Mouse (Mus musculus): ENCODE results near the gene Ints6l.

Gene Ints6l

DNA sequence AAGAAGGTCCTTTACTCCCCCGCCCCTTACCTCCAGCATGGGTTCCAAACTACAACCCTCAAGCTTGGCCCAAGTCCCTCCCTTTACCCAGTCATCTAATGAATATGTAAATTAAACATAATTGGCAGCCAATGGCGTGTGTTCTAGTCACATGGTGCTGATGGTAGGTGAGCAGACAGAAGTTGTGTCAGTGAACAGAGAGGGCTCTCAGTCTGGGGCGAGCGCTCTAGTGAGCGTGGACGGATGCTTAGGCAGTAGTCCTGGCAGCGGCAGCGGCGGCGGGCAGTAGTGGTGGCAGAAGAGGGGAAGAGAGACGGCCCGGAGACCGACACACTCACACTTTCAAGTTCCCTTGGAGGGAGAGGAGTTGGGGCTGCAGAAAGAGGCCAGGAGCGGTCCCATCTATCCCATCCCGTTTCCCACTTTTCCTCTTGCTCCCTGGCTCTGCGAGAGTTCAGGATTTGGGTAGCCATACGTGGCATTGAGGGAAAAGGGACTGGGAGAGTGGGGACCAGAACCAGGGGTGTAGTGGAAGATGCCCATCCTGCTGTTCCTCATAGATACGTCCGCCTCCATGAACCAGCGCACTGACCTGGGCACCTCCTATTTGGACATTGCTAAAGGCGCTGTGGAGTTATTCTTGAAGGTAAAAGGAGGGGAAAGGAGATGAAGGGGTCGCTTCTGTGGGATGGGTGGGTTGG lies at the start of gene Ints6l:
Ints6l (plus strand) TSS at position 187 of the 701 bp plus-strand sequence.
- DNase-seq (ENCODE audit: extremely low spot score, low spot score) = peak; percentile 56

DNA sequence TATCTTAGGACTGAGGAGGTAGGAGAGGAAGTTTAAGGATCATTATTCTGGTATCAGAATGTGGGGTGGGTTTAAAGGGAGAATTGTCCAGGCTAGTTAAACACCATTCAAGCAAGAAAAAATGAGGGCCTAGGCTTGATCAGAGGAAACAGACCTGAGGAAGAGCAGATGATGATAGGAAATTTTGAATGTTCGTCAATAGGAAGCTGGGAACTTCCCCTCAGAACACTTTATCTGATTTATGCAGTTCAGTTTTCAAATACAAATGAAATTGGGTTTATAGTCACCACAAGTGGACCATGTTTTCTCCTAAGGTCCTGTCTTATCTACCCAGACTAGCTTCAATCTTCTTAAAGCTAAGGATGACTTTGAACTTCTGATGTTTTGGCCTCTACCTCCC lies 49.2 kb upstream of the Ints6l start:
- DNase-seq (ENCODE audit: extremely low spot score, low spot score) = no peak

DNA sequence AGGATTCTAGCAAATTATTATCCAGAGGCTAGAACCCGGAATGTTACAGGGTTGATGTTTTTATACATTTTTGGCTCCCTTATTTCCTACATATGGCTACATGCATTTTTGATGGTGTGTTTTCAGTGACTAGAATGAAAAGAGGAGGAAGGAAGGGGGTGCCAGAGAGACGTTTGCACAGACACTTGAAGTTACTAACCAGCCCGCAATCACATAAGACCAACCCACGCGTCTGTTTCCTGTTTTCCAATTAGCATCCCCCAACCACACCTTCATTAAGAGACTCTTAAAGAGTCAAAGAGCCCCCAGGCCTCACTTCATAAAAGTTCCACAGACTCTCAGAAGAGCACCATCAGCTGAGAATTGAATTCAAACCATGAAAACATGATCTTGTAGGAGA lies 48.5 kb upstream of the Ints6l start:
- DNase-seq (ENCODE audit: extremely low spot score, low spot score) = no peak

DNA sequence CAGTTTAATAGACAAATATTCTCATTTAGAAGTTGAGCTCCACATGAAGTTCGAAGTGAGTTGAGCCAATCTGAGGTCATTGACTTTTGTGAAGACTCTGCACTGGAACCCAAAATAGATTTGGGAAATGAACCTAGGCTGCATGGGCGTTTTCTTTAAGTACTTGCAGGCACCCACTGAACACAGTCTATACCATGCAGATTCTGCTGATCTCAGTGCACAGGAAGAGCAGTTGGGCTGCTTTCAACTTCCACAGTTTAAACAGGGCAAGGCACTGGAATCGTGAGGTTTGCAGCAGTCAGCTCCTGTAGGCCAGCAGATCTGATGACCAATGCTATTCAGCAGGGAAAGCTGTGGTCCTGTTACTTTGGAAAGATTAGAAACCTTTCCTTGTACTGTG lies 38.4 kb upstream of the Ints6l start:
- DNase-seq (ENCODE audit: extremely low spot score, low spot score) = no peak

DNA sequence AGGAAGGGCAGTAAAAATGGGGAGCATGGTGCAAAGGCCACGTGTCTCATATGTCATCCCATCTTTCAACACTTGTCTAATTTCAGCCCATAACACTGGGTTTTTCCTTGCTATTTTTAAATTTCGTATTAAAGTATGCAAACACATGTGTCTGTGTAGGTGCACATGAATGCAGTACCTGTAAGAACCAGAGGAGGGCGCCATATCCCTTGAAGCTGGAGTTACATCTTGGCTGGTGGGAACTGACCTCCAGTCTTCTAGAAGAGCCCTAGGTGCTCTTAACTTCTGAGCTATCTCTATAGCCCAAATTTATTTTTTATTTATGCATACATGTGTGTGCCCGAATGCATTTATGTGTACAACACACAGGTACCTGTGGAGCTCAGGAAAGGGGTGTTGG lies 37.1 kb upstream of the Ints6l start:
- no peak for DNase-seq (ENCODE audit: extremely low spot score, low spot score)

DNA sequence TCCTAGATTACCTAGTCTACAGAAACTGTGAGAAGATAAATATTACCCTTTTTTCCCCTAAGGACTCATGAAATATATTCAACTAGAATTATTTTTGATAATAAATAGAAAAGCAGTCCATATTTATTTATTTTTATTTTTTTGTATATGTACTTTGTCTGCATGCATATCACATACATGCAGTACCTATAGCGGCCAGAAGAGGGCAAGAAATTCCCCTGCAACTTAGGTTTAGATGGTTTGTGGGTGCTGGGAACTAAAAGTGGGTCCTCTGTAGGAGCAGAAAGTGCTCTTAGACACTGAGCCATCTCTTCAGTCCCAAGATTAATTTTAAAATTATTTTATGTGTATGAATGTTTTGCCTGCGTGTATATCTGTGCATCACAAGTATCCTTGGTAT lies 24.1 kb upstream of the Ints6l start:
- no peak for DNase-seq (ENCODE audit: extremely low spot score, low spot score)

DNA sequence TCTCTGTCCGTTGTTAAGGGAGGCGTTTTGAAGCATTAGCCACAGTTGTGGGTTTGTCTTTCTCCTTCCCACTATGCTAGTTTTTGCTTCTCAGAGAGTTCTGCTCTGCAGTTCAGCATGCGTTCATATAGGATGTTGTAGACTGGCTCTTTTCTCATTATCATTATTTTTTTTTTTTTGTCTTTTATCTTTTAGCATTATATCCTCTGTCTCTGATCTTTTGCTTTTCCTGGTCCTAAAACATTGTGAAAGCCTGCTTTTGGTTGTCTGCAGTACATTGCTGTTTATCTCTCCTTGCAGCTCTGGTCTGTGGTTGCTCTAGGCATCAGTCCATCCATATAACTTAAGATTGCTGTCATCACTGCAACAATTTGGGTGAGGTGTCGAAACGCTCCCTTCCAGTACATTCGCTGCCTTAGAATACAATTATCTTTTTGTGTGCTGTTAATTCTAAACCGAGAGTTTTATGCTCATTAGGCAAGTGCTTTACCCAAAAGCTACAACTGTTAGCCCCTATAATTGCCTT lies 18.8 kb upstream of the Ints6l start:
- no peak for DNase-seq (ENCODE audit: extremely low spot score, low spot score)

DNA sequence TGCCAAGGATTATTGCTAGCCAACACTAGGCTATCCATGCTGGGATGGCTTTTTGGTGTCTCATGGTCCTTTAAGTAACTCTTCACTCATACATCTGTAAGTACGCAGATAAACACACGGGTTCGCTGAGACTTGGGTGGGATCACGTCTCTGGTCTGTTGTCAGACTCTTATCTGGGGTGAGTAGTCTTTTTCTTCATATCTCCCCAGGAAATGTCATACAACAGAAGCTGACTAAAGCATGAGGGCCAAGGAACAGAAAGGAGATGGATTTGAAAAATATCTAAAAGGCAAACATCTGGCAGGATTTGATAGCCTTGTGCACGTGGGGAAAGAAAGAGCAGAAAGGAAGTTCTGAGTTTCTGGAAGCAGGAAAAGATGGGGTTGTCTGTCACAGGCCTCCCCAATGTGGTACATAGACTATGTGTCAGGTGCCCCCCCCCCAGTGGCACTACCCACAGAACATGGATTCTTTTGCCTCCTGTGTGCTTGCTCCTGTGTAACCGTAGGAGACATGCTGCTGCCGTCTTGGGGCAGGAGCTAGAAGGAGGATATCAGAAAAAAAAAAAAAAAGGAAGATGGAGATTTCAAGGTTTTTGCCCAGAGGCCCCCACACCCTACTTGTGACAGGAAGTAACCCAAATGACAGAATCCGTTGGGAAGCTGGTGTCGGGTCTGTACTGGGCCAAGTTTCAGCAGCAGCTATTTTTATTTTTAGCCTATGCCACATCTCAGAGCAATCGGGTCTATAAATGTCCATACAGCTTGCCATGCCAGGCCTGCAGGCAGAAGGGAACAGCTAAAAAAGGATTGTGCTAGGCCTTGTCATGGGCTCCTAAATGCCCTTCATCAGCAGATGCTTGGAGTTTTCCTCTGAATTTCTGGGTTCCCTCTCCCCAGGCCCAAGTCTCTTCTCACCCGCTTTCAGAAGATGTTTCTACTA lies 7.9 kb upstream of the Ints6l start:
- DNase-seq (ENCODE audit: extremely low spot score, low spot score) = no peak

DNA sequence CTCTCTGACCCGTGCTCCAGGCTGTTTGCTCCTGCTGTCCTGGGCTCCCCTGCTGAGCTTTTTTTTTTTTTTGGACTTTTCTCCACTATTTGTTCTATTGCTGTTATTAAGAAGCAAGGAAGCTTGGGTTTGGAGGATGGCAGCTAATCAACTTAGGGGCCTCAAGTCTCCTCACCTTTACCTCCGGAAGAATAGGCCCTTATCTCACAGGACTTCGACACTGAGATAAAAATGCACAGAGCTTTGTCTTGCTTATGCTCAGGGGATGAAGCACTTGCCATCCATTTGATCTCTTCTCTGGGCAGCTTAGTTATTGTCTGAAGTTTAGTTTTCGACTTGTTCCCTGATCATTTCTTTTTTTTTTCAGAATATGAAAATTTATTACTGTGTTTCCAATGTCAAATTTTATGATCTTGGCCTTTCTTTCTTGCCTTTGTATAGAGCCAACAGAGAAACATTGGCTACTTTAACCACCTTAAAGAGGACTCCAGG lies 7.1 kb upstream of the Ints6l start, which contains the start of gene Gm2174:
Gm2174 (plus strand) TSS at position 442 of the 492 bp plus-strand sequence.
- DNase-seq (ENCODE audit: extremely low spot score, low spot score) = no peak

DNA sequence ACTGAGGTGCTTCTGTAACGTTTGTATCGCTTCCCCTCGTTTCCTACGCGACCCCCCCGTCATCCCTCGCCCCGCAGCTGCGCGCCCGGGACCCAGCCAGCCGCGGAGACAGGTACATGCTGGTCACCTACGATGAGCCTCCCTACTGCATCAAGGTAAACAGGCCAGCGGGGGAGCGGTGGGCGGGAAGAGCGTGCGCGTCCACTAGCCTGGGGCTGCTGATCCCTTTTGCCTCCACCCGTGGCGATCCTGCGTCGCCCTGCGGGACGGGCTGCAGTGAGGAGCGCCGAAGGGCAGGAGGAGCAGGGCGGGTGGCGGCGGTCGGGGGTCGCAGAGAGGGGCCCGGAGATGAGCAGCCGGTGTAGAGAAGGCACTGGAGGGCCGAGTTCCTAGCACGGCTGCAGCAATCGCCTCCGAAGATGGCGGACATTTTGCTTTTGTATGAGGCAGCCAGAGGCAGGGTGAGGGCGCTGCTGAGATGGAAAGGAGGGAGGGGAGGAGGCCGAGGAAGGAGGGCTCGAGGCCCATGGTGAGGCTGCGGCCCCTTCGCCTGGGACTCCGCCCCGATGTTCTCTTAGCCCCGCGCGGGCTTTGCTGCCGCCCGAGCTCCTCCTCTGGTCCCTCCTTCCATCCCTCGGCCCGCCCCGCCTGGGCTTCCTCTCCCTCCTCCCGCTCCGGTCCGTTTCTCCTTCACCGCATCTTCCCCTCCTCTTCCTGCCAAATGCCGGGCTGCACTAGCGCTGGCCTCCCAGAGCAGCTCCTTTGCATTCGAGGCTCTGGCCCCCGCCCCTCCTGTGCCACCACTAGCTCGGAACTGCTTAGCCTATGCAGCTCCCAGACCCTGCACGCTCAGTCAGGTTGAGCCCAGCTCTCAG lies 952 bp downstream of the Ints6l start:
- DNase-seq (ENCODE audit: extremely low spot score, low spot score) = peak; percentile 75

DNA sequence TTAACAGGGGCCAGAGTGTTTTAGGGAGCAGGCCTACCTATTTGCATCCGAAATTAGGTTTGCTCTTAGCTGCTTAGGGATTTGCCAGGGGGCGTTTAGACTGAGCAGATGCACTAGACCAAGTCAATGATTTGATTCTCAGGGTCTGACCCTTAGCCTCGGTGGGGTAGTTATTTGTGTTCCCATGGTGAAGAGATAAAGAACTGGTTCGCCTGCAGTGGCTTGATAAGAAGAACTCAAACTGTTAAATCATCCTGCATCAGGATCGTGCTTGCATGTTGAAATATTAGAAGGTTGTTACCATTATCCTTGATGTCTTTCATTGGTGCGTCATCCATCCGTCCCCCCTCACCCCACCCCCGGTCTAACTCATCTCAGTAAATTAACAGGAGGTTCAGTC lies 1.7 kb downstream of the Ints6l start:
- DNase-seq (ENCODE audit: extremely low spot score, low spot score) = no peak

DNA sequence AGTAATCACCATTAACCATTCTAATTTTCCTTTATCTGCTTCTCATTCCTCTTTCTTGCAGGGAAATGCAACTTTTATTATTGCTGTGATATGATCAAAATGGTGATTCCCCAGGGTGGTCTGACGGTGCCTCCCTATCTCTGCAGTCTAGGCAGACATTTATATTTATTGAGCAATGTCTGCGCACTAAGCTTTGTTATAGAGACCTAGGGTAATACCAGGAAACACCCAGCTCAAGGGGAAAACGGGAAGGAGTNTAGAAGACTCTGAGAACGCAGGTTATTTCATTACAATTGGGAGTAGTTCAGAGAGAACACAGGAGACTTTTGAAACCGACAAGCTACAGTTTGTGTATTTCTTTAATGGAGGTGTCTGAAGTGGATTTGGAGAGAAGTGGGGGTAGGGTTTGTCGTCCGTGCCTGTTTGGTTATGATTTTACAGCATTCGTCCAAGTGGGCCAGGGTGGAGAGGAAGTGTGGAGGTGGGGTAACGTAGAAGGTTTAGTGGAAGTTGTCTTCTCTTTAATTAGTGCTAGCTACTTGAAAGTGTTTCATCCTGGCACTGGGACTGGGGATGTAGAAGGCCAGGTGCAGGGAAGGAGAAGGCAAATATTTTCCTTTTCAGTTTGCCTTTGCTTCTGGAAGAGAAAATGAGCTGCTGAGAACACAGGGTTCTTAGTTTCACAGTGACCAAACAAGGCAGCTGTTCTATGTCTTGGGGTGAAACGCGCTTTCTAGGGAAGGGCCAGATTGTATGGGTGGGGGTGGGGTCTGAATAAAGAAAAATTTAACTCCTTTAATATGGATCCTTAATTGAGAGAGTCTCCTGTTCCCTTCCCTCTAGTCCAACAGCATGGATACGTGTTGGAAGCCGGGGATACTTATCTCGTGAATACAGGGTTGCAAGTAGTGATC lies 7.6 kb downstream of the Ints6l start:
- DNase-seq (ENCODE audit: extremely low spot score, low spot score) = no peak

DNA sequence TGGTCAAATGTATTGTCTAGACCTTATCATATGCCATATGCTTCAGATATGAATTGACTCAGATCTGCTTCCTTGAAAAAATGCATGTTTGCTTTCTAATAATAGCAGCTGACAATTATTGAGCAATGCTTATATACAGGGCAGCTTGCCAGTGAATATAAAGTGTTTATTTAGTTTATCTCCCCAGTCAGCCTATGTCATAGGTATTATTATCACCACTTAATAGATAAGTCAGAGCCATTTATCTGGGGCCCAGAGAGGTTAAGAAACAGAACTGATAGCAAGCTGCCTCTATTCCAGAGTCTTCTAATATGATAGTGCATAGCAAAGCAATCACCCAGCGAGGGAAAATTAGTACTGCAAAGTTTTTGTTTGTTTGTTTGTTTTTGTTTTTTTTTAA lies 10.2 kb downstream of the Ints6l start:
- DNase-seq (ENCODE audit: extremely low spot score, low spot score) = no peak

DNA sequence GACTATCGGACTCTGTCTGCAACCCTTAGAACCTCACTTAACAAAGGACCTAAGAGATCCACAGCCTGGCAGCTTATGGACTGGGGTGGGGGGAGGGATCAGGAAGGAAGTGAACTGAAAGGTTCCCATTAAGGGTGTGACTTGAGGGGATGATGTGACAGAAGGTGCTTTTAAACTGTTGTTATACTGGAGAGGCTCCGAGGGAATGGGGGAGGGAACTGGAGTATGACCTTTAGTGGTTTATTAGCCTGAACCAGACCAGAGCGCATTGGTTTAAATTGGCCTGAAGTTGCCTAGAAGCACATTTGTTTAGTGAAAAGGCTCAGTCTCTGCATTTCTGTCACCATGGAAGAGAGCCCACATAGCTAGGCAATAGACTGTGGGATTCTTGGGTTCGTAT lies 13.0 kb downstream of the Ints6l start:
- no peak for DNase-seq (ENCODE audit: extremely low spot score, low spot score)

DNA sequence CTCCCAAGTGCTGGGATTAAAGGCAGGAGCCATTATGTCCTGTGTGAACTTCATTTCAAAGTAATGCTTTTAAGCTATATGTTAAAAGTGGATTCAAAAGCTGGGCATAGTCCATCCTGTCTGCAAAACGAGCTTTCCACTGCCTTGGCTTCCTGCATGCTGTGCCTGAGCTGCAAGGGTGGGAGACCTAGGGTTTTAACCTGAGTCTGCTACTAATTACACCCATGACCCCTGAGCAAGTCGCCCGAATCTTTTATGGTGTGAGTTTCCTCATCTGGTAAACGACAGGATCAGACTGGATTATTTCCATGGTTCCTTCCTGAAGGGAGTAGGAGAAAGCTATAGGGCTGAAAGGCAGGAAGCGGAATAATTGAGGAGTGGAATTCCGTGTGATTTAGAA lies 13.8 kb downstream of the Ints6l start:
- no peak for DNase-seq (ENCODE audit: extremely low spot score, low spot score)

DNA sequence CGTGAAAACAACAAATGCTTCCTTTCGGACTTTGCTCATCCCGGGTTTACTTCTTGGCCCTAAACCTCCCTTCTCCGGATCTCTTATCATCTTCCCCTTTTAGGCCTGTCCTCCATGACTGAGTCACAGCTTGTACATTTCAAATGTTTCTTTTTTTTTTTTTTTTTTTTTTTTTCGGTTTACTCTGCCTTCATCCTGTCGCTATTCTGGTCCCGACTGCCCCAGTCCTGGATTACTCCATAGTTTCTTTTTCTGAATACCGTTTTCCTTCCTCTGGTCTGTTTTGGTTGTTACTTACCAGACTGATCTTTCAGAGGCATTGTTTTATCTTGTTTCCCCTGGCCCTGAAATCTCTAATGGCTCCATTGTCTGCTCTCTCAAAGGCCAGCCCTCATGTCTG lies 19.4 kb downstream of the Ints6l start:
- no peak for DNase-seq (ENCODE audit: extremely low spot score, low spot score)

DNA sequence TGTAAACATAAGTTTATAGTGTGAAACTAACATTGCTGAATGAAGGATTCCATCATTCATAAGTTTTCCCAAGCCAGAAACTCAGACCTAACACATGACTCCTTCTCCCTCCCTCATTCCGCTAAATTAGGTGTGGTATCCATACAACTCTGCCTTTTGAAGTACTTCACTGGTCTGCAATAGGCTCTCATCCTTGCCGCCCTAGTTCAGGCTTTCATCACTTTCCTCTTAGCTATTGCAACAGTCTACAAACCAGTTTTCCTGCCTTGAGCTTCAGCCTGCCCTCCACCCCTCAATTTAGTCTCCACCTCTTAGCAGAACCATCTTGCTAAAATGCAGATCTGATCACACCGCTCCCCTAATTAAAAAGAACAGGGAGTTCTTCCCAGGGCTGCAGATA lies 22.9 kb downstream of the Ints6l start:
- DNase-seq (ENCODE audit: extremely low spot score, low spot score) = no peak

DNA sequence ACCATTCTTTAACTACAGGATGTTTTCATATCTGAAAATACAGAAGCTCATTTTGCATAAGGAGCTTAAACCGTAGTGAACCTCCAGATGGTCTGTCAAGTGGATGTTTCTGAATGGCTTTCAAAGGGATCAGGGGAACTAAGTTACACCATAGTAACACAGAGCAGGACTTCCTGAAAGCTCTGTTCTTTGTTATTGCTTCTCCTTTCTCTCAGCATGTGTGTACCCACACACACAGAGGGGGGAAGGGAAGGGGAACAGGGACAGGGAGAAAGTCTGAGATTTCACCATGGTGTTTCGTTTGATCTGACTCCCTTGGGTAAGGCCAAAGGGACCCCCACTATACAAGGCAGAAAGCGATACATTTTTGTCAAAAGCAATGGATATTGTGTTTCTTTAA lies 27.2 kb downstream of the Ints6l start:
- DNase-seq (ENCODE audit: extremely low spot score, low spot score) = no peak

DNA sequence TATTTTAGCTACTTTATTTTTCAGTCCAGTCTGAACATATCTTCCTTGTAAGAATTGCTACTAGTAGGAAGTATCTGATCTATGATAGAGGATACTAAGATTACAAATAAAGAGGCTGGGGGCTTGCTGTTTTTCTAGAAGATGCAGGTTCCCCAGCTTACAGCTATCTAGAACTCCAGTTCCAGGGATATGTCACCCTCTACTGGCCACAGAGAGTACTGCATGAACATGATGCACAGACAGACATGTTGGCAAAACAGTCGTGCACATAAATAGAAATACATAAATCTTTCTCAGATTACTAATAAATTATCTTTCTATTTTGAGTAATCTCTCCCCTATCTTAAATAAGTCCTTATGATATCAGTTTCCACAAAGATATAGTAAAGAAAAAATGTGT lies 35.1 kb downstream of the Ints6l start:
- DNase-seq (ENCODE audit: extremely low spot score, low spot score) = peak; percentile 55

DNA sequence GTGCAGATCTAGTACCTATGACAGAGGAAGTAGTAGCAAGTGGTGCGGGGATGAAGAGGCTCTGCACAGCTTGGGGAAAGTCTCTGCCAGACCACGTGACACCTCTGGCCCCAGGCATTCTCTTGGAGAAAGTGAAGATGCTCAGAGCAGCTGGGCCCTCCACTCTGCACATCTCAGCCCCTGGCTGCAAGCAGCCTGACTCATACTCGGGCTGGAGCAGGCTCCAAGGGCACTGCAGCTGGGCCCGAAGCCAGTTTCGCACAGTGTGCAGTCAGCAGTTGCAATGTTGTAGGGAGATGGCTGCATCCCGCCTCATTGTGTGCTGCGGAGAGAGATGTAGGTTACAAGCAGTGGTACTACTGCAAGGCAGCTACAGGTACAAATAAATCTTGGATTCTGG lies 42.6 kb downstream of the Ints6l start:
- DNase-seq (ENCODE audit: extremely low spot score, low spot score) = no peak

All from neural tube, embryonic 10.5 days (tissue).